Mouse (Mus musculus): Measurements from ENCODE around the gene Fbxo4. TPM values are rescaled to one million over a fixed set of nuclear protein-coding genes. Genes with fewer than 3 reads are reported as not detected.

Gene Fbxo4
- 1 to 10 TPM; 2.6 to 4.7 (median 3.1) TPM for total RNA-seq (2022)

DNA sequence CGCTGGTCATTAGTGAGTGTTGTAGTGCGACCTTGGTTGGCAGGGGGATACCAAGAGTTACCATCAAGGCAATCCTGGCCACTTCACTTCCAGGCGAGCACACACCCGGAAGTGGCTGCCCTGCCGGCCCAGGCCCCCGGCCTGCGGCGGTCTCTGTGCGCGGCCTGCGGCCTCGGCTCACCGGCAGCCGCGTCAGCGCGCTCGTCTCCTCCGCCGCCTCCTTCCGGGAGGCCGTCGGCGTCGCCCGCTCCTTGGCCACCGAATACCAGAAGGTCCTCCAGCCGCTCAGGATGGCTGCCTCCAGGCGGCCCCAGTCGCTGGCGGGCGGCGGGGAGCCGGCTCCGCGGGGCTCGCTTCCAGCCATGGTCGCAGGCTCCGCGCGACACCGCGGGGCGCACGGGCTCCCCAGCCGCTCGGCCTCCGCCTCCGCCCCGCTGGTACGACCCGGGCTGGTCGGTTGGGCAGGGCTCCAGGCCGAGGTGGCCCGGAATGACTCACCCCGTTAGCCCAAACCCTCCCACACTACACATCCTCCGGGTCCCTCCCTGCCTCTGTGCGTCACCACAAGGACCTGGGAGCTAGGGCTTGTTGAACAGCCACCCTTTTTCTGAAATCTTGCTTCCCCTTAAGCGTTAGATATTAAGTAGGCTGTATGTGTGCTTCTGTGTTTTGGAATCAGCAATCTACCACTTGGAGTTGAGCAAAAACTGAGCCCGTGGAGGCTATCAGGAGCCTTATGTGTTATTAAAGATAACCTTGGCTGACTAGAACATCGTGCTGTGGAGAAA lies at the start of gene Fbxo4:
Gene Fbxo4 (minus strand): TSS at position 513 of the 788 bp plus-strand sequence.
- DNase-seq (ENCODE audit: low spot score in 2 of 2): peak; percentile 82 to 84

DNA sequence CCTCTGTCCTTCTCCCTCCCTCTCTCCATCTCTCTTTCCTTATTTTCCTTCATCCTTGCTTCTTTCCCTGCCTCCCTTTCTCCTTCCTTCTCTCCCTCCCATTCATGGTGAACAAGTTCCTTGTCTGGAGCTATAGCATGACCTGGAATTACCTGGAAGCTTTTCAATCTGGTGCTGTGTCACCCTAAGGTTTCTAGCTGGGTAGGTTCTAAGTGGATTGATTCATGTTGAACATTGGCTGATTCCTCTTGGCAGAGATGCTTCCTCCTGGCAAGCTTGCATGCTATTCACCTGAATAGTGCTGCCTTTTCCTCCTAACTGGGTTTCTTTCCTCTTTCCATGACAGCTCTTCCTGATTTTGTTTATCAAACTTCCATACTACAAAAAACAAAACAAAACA lies 49.6 kb upstream of the Fbxo4 start:
- DNase-seq (ENCODE audit: low spot score in 2 of 2): no peak

DNA sequence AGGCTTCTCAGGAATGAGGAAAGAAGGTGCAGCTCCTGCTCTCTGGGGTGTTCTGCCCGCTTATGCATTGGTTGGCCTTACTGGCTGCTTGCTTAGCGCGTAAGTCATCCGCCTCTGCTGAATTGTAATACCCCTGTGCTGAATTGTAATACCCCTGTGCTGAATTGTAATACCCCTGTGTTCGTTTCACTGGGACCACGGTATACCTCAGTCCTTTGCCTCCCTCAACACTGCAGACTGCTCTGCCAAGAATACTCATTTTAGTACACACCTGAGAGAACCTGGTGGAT lies 49.0 kb upstream of the Fbxo4 start:
- DNase-seq (ENCODE audit: low spot score in 2 of 2): no peak

DNA sequence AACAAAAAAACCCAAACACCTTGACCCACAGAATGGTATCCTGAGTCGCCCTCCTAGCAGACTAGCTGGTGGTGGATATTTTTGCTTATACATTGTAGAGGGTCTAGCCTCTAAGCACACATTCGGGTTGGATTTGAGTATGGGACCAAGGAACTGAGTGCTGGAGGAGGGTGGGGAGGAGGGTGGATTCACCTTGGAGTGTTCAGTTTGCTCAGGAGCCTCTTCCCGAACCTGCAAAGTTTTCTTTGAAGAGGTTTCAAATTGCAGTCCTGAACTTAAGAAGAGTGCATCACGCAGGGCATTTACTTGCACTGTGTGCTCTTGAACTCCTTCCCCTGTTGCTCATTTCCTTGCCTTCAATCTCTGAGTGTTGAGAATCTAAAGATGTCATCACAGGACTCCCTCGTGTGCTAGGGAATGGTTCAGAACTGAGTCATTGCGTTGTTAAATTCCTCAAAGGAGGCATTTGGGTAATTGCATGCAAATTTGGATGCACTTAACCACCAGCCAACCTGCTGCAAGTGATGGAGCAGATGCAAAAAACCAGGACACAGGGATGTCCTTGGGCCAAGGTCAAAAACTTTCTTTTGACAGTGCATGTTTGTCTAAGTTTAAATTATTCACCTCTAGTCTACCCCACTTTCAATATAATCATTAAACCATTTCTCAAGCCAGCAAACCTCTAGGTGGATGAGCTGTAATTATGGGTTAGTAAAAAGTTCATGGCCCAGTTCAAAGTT lies 48.5 kb upstream of the Fbxo4 start:
- DNase-seq (ENCODE audit: low spot score in 2 of 2): no peak

DNA sequence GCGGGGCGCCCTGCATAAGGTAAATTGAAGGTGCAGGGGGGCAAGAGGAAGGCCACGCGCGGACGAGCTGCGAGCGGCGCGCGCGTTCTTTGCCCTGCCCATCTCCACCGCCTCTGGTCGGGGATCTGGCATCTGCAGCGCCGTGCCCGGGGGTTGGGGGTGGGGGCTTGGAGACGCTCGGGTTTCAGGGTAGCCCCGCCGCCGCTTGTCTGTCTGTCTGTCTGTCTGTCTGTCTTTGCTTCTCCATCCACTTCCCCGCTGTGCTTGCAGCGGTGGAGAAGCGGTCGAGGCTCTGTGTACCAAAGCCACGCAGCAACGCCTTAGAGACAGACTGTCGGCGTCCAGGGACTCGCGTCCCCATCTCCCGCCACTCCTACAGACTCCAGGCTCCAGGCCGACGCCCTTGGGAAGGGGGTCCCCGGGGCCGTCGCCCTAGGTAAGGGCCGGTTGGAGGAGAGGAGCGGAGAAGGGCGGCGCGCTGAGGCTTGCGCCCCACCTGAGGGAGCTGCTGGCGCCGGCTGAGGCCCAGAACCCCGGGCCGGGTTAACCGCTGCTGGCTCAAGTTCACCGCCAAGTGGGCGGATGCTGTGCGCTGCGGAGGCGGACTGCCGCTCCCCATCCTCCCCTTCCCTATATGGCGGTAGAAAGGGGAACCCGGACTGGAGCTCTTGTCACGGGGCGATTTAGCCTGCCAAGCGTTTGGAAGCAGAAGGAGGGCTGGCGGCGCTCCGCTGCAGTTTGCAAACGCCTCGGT lies 47.6 kb upstream of the Fbxo4 start:
- peak; percentile 71 to 79 for DNase-seq (ENCODE audit: low spot score in 2 of 2)

DNA sequence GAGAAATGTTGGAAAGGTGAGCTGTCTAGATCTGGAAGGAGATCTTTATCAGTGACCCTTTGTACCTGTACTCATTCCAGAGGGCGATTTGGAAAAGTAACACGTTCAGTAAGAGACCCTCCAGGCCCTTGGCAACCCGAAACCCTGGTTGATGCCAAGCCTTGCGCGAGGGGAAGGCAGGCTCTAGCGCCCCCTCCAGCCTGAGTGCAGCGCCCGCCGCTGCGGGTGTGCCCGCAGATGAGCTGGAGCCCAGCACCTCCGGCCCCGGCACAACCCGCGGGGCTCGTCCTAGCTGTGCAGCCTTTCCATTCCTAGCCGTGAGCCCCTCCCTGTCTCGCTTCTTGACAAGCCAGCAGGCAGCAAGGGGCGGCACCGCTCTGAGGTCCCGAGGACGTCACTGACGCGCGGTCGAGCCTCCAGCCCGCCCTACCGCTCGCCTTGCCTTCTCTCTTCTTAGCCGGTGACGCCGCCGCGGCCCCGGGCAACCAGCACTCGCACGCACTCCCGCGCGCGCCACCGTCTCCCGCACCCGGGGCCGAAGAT lies 46.9 kb upstream of the Fbxo4 start, which contains the start of gene Oxct1:
Gene Oxct1 (plus strand): TSS at position 153 of the 543 bp plus-strand sequence.
- peak; percentile 78 to 87 for DNase-seq (ENCODE audit: low spot score in 2 of 2)

DNA sequence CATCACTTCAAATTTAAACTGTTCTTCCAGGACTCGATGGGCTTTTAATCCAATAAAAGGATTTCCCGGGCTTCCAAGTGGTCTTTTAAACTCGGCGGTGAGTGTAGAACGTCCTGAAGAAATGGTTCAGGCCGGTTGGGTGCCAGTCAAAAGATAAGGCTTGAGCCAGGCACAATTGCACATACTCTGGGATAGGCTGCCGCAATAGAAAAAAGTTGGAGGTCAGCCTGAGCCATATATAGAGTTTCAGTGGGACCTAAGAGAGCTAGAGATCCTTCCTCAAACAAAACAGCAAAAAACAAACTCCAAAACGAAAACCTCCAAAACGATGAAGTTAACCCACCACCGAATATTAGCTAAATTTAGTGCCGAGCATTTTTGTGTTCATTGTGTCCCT lies 46.1 kb upstream of the Fbxo4 start:
- no peak for DNase-seq (ENCODE audit: low spot score in 2 of 2)

DNA sequence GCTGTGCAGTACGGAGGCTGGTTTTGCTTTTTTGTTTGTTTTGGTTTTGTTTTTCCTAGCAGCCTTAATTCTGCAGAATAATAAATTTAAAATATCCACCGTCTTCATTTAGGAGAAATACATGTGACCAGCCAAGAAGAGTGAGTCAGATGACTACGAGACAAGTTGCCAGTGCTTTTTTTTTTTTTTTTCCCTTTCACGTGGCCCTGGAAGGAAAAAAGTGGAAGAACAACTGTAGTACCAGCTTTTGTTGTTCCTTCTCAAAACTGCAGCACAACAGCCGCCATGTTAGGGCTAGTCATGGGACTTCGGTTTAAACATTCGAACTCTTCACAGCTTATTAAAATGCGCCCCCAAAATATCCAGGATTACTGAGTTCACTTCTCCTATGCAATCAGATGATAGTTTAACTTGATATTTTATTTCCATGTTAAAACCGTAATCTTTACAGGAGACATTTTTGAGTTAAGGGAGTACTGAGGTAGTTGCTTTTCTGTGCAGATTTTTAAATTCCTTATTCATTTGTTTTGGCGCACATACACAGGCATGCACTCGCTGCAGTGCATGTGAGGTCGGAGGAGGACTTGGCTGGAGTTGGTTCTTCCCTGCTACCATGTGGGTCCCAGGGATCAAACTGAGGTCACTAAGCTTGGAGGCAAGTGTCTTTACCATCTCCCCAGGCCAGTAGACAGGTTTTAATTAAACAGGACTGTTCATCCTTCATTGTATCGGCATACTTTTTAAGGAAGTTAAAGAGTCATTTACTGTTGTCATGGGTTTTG lies 45.5 kb upstream of the Fbxo4 start:
- DNase-seq (ENCODE audit: low spot score in 2 of 2): no peak

DNA sequence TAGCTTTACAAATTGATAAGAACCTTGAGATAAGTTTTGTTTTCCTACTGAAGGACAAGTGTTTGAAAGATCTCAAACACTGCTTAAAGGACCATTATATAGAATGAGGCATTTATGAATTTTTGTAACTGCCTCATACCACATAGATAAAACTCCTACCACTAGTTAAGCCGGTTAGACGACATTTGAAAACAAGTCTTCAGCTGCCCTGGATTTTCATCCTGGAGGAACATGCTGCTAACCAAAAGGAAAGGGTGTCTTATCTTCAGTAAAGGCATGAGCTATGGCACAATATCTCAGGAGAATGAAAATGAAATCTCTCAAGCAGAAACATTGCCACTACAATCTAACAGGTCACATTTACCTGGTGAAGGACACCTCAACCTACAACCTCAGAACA lies 44.4 kb upstream of the Fbxo4 start:
- DNase-seq (ENCODE audit: low spot score in 2 of 2): no peak

DNA sequence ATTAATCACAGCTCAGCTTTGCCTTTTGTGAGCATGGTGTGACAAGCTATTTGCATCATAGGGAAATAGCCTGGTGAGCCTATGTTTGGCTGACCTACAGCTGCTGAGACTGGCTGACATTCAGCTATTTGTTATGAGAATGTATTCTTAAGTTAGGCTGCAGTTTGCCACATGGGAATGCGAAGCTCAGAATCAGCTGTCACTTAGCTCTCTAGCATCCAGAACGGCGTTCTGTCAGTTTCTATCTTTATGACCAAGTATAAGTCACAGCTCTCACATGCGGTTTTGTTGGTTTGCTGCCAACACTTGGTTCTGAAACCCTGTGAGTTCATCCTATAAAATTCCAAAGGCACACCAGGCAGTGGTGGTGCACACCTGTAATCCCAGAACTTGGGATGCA lies 41.3 kb upstream of the Fbxo4 start:
- no peak for DNase-seq (ENCODE audit: low spot score in 2 of 2)

DNA sequence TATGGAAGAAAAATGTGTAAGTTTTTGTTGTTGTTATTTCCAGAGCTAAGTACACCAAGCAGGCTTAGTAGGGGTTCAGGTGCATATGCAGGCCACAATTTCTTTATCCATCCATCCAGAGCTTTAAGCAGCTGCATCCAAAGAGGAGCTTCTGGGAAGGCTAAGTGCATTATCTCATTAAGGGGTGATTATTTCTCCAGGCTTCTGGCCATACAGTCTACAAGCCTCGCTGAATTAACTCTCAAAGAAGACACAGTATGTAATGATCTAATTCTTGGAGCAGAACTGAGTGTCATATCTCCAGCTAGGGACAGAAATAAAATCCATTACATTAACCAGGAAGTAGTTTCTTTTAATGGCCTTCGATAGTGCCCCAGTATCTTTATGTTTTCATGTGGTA lies 34.5 kb upstream of the Fbxo4 start:
- DNase-seq (ENCODE audit: low spot score in 2 of 2): no peak

DNA sequence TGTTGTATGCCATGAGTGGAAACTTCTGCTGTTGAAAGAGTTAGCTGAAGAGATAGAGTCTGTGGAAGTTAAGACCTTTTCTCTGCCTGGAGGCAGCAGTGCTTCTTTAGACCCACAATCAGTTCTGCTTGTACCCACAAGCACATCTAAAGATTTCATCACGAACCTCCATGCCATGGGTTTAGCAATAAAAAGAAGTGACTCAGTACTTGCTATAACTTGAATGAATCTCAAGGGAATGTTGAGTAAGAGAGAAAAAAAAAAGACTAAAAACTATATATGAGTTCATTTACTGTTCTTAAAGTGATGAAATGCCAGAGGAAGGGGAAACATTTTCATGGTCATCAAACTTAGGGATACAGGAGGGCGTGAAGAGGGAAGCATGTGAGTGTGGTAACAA lies 21.2 kb upstream of the Fbxo4 start:
- no peak for DNase-seq (ENCODE audit: low spot score in 2 of 2)

DNA sequence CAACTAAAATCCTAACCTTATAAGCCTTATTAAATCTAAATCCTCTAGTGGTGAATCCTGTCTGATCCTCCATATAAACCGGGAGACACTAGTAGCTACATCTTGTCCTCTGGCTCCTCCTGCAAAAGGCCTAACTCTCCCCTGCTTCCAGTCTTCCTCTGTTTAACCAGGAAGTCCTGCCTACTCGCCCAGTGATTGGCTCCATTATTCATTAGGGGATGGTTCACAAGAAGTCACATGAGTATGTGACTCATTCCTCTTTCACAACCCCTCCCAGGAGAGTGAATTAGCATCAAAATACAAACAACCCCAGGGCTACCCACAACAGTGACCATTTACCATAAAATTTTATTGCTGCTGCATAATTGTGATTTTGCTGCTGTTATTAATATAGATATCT lies 19.8 kb upstream of the Fbxo4 start:
- no peak for DNase-seq (ENCODE audit: low spot score in 2 of 2)

DNA sequence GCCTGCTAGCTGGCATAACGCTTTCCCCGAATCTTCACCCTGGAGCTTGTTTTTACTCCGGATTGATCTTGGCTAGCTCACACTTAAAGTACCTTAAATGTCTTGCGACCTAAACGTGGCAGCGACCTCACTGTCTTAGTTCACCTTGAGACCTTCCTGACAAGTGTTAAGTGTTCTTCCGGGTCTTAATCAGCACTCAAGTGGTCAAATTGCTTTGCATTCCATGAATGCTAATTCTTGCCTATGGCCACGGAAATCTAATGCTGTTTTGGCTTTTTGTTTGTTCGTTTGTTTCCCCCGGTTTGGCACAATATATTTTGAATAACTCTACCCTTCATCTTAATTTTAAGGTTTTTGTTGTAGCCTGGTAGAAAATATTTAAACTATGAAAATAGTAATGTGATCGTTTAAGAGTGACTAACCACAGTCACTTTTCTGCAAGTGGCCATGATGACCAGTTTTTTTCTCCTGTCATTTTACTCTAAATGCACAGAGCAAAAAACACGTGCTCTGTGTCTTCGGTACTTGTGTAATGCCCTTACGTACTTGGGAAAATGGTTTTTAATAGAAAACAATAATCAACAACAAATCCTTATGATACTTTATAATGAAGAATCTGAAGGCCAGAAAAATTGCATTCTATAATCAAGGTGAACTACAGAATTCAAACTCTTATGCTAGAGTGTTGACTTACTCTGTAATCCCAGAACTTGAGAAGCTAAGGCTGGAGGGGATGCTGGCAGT lies 17.1 kb upstream of the Fbxo4 start:
- DNase-seq (ENCODE audit: low spot score in 2 of 2): no peak

DNA sequence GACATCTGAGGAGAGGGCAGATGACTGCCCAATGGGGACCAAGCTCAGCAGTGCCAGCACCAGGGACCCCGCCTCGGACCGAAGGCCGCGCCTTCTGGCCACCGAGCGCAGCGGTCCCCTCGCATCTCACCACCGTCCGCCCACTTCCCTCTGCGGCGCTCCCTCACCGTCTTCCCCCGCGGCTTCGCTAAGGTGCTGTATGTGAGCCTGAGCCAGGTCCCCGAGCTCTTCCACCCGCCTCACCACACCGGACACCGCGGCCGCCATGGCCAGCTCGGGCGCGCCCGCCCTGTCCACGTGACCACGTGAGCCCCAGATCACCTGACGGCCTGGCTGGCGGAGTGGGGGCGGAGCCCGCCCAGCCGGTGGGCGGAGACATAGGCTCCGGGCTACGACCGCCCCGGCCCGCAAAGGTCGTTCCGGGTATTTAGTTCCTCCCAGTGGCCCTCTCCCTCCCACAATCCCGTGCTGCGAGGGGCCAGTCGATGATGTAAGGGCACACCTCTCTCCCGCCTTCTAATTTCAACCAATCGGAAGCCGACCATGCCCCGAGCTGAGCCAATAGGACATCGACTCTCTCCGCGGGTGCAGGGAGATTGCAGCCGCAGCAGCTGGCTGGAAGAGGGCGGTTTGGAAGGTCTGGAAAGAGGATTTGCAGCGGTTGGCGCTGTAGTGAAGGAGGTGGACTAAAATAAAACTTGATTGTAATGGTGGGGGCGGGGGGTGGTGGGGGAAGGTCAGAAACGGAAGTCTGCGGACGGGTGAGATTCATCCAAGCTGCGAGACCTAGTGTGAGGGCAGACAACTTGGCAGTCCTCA lies 16.3 kb upstream of the Fbxo4 start, which contains the start of gene AW549877:
Gene AW549877 (minus strand): TSS at position 297 of the 819 bp plus-strand sequence.
- peak; percentile 98 to 99 for DNase-seq (ENCODE audit: low spot score in 2 of 2)

DNA sequence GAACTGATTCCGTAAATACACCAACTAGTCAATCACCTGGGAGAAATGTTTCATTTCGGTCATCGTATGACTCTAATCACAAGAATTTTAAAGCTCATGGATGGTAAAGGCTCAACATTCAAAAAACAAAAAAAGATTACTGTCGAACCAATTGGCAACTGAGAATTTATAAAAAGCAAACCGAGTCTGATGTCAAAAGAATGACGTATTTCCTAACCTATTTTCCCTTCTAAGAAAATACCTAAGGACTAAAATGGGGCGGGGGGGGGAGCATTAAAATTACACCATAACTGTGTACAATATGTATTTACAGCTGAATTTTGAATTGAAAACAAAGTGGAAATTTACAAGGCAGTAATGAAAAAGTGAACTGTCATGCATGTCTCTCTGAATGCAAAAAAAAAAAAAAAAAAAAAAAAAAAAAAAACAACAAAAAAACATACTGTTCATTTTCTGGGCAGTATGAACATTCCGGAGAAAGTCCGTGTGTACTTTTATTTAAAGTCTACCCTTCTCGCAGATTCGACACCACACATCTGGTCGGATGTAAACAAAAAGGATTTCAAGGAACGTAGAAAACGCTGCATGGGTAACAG lies 15.6 kb upstream of the Fbxo4 start:
- no peak for DNase-seq (ENCODE audit: low spot score in 2 of 2)

DNA sequence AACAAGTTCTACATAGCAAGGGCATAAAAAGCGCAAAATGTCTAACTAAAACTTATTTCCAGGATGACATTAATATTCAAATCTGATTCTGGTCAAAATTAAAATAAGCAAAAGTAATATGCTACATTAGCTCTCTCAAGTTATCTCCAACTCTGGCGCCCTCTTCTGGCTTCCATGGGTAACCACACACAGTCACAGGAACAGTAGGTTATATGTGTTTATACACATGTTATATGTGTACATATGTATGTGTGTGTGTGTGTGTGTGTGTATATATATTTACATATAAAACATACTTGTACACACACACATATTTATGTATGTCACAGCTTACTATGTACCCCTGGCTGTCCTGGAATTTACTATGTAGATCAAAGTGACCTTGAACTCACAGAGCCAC lies 8.6 kb upstream of the Fbxo4 start:
- no peak for DNase-seq (ENCODE audit: low spot score in 2 of 2)

DNA sequence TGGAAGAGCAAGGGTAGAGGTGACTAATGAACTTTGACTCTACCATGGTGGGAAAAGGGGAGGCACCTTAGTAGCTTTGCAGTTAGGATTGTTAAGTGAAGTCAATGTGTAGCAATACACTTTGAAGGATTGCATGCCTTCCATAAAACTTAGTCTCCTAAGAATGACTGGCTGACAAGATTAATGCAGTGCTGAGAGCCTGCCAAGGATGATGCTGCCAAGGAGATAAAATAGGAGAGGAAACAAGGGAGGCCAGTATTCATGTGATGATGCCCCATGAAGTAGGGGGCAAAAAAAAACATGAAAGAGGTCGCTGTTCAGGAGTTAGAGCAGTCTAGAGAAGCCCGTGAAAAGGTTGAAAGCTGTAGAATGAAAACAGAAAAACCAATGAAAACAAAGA lies 5.5 kb upstream of the Fbxo4 start:
- no peak for DNase-seq (ENCODE audit: low spot score in 2 of 2)

DNA sequence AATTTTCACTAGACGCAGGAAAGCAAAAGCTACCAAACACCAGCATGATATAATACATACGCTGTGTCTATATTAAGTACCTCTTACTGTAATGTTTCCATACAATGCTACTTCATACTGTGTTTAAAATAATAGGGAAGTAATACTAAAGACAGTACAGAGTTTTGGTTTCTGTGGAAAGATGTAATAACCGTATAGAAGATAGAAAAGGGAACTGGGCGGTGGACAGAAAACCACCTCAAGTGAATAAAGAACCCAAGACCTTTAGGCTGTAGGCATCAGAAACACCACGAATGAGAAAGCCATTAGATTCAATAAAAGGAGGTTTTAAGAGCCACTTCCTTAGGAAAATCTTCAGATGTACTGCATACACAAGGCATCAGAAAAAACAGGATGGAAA lies 3.4 kb upstream of the Fbxo4 start:
- no peak for DNase-seq (ENCODE audit: low spot score in 2 of 2)
